Mouse (Mus musculus) midbrain, embryonic 11.5 days (tissue): ENCODE measurements around the gene Tbc1d22b. TPM values are rescaled to one million over a fixed set of nuclear protein-coding genes. Genes with fewer than 3 reads are reported as not detected.

Source experiments
- microRNA-seq: library from miRNA; unstranded; fragments of <30 nt; microRNA quantifications from one replicate; pipeline ENCODE4, GENCODE M21; 2017
- polyA plus RNA-seq: library from polyadenylated mRNA; unstranded; fragments of >200 nt; fragmentation: Nextera tagmentation; extraction: Ambion mirVana; gene quantifications from 2 replicates; pipeline ENCODE4 v1.2.1, GENCODE M21; 2014

Gene Tbc1d22b
- polyA plus RNA-seq, 1 experiment from 2014 or later, result 16.8 TPM

Small RNA genes within 50 kb of the gene (microRNA-seq; reads per million reads assigned to microRNA genes)
- not detected for gene Mir7667

Other genes with a start within 250 kb of the Tbc1d22b start
- 0.56 and 0.57 TPM in 2 replicates for gene Pi16, start 232.1 kb upstream of the Tbc1d22b start, polyA plus RNA-seq
- gene Mtch1, start 201.9 kb upstream of the Tbc1d22b start, polyA plus RNA-seq, result 348 and 375 TPM in 2 replicates
- 2.2 and 2.4 TPM in 2 replicates for gene Fgd2, start 188.9 kb upstream of the Tbc1d22b start, polyA plus RNA-seq
- 16.0 and 19.7 TPM in 2 replicates for gene Pim1, start 59.0 kb upstream of the Tbc1d22b start, polyA plus RNA-seq
- not detected in 2 replicates for gene Gm17657, start 147 bp upstream of the Tbc1d22b start, polyA plus RNA-seq
- gene Tmem217, start 2.6 kb downstream of the Tbc1d22b start, polyA plus RNA-seq, result 0.14 and 0.51 TPM in 2 replicates
- 106 and 111 TPM in 2 replicates for gene Rnf8, start 65.0 kb downstream of the Tbc1d22b start, polyA plus RNA-seq
- 2.2 and 2.7 TPM in 2 replicates for gene Gm28043, start 65.1 kb downstream of the Tbc1d22b start, polyA plus RNA-seq
- gene Cmtr1, start 110.8 kb downstream of the Tbc1d22b start, polyA plus RNA-seq, result 144 and 150 TPM in 2 replicates
- 13.5 and 17.0 TPM in 2 replicates for gene Ccdc167, start 167.3 kb downstream of the Tbc1d22b start, polyA plus RNA-seq